Mouse (Mus musculus) skeletal muscle tissue, adult 2 months (tissue): Measurements from ENCODE around the gene Grsf1.

Experiments used
- DNase-seq: peaks from one replicate; pipeline ENCODE4 v3.0.0-alpha.2; 2012; ENCODE audit warnings: low read depth, low spot score

Grsf1 gene

GRCm38 (mm10) chr5:88675443-88676387 is at the start of gene Grsf1:
TSS of gene Grsf1 (minus strand) at chr5:88676171.
- DNase-seq, result peak; percentile 73

- DNase-seq, result no peak
Measured at GRCm38 (mm10) chr5:88724030-88724429, 48.1 kb upstream of the Grsf1 start.

- no peak for DNase-seq
Measured at GRCm38 (mm10) chr5:88722213-88722600, 46.2 kb upstream of the Grsf1 start.

GRCm38 (mm10) chr5:88721565-88722212 is 45.7 kb upstream of the Grsf1 start:
- DNase-seq, result no peak

GRCm38 (mm10) chr5:88721003-88721475 is 45.1 kb upstream of the Grsf1 start:
- DNase-seq, result no peak

- DNase-seq, result peak; percentile 98
Measured at GRCm38 (mm10) chr5:88720116-88721002, 44.4 kb upstream of the Grsf1 start, which contains the start of gene Mob1b. TSS of gene Mob1b (plus strand) at chr5:88720855.

- no peak for DNase-seq
Measured at GRCm38 (mm10) chr5:88716983-88717382, 41.0 kb upstream of the Grsf1 start.

- DNase-seq, result no peak
Measured at GRCm38 (mm10) chr5:88712328-88712727, 36.4 kb upstream of the Grsf1 start.

GRCm38 (mm10) chr5:88711618-88712224 is 35.8 kb upstream of the Grsf1 start:
- DNase-seq, result peak; percentile 36

- no peak for DNase-seq
Measured at GRCm38 (mm10) chr5:88711128-88711527, 35.2 kb upstream of the Grsf1 start.

- no peak for DNase-seq
Measured at GRCm38 (mm10) chr5:88703551-88703950, 27.6 kb upstream of the Grsf1 start.

- DNase-seq, result no peak
Measured at GRCm38 (mm10) chr5:88702041-88702440, 26.1 kb upstream of the Grsf1 start.

GRCm38 (mm10) chr5:88699251-88699913 is 23.4 kb upstream of the Grsf1 start:
- DNase-seq, result no peak

- no peak for DNase-seq
Measured at GRCm38 (mm10) chr5:88697291-88697690, 21.3 kb upstream of the Grsf1 start.

- DNase-seq, result no peak
Measured at GRCm38 (mm10) chr5:88693057-88693456, 17.1 kb upstream of the Grsf1 start.

GRCm38 (mm10) chr5:88692586-88692985 is 16.6 kb upstream of the Grsf1 start:
- DNase-seq, result no peak

GRCm38 (mm10) chr5:88691506-88692095 is 15.6 kb upstream of the Grsf1 start:
- no peak for DNase-seq

GRCm38 (mm10) chr5:88690681-88691505 is 14.9 kb upstream of the Grsf1 start:
- DNase-seq, result no peak

- peak; percentile 66 for DNase-seq
Measured at GRCm38 (mm10) chr5:88689279-88689938, 13.4 kb upstream of the Grsf1 start.
